Mouse (Mus musculus): ENCODE data around the gene Ifitm5. TPM values are rescaled to one million over a fixed set of nuclear protein-coding genes. Genes with fewer than 3 reads are reported as not detected.

Gene Ifitm5
- total and polyA plus RNA-seq, 3 experiments: 0.31 to 1.1 TPM; not detected in 1

GRCm38 (mm10) chr7:140961416-140961815 lies 11.3 kb upstream of the Ifitm5 start:
- DNase-seq (ENCODE audit: low read depth, low spot score): no peak
- Histone ChIP-seq H3K79me2 (ENCODE audit: control insufficient read depth, insufficient read depth, low read length, poor library complexity) (no peaks in the 10 kb centered on the region), H3K9ac (ENCODE audit: control insufficient read depth, low read depth, low read length, poor library complexity, severe bottlenecking) (no peak overlapping the region), H3K4me1 (ENCODE audit: control insufficient read depth in 1 of 2, insufficient read depth in 2 of 2, low read length in 2 of 2) (peaks cover 0 to 3% of the 10 kb centered on the region in 2 experiments; a peak in 1 of 4 replicates), H3K4me3 (ENCODE audit: control insufficient read depth in 1 of 2, insufficient read depth in 1 of 2, low read depth in 2 of 2, low read length in 2 of 2) (no peak overlapping the region), H3K36me3 (ENCODE audit: control insufficient read depth in 1 of 2, insufficient read depth in 2 of 2, low read length in 2 of 2) (no peaks in the 10 kb centered on the region), H3K27ac (ENCODE audit: control insufficient read depth, low read depth, low read length) (no peak overlapping the region), H3K9me3 (replicated peaks; ENCODE audit: insufficient read depth, low read length) (no peaks in the 10 kb centered on the region), H3K27me3 (ENCODE audit: control insufficient read depth in 1 of 2, insufficient read depth in 2 of 2, low read length in 2 of 2) (peaks cover 4 to 7% of the 10 kb centered on the region in 2 experiments)
- TF ChIP-seq MAZ (IDR thresholded peaks at IDR 0.05; ENCODE audit: low read depth, low read length): no peak
- no peak for TF ChIP-seq TCF12 (IDR thresholded peaks at IDR 0.05; ENCODE audit: low read depth, low read length)
- TF ChIP-seq MYC (IDR thresholded peaks at IDR 0.05; ENCODE audit: low read depth, low read length): no peak
- no peak for TF ChIP-seq NELFE (IDR thresholded peaks at IDR 0.05; ENCODE audit: low read depth, low read length)
- TF ChIP-seq GABPA (IDR thresholded peaks at IDR 0.05; ENCODE audit: low read depth, low read length): no peak
- no peak for TF ChIP-seq TBP (IDR thresholded peaks at IDR 0.05; ENCODE audit: low read depth, low read length)
- no peak for TF ChIP-seq USF1 (IDR thresholded peaks at IDR 0.05; ENCODE audit: low read depth, low read length)
- no peak for TF ChIP-seq ZKSCAN1 (IDR thresholded peaks at IDR 0.05; ENCODE audit: low read depth, low read length)
- no peak for TF ChIP-seq TAL1 (IDR thresholded peaks at IDR 0.05; ENCODE audit: low read length)
- no peak for TF ChIP-seq KAT2A (conservative IDR thresholded peaks at IDR 0.05; ENCODE audit: low read depth, low read length)
- TF ChIP-seq CHD2 (IDR thresholded peaks at IDR 0.05; ENCODE audit: low read length): no peak
- no peak for TF ChIP-seq EP300 (IDR thresholded peaks at IDR 0.05; ENCODE audit: low read depth in 1 of 2, low read length in 2 of 2)
- TF ChIP-seq RCOR1 (IDR thresholded peaks at IDR 0.05; ENCODE audit: low read depth, low read length): no peak
- no peak for TF ChIP-seq MYB (IDR thresholded peaks at IDR 0.05; ENCODE audit: low read depth, low read length)
- no peak for TF ChIP-seq POLR2AphosphoS2 (IDR thresholded peaks at IDR 0.05; ENCODE audit: low read length)
- TF ChIP-seq USF2 (IDR thresholded peaks at IDR 0.05; ENCODE audit: borderline replicate concordance in 1 of 2, insufficient read depth in 1 of 2, low read depth in 1 of 2, low read length in 2 of 2): no peak
- no peak for TF ChIP-seq HCFC1 (IDR thresholded peaks at IDR 0.05; ENCODE audit: low read depth, low read length)

DNA sequence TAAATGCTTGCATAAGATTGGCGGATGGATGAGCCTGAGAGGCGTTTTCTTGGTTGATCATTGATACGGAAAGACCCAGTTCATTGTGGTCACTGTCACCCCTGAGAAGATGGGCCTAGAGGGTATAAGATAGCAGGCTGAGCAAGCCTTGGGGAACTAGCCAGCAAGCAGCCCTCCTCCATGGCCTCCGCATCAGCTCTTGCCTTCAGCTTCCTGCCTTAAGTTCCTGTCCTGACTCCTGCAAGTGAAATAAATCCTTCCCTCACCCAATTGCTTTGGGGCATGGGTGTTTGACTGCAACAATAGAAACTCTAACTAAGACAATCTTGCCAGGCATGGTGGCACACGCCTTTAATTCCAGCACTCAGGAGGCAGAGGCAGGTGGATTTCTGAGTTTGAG lies 9.9 kb upstream of the Ifitm5 start:
- Histone ChIP-seq H3K36me3 (ENCODE audit: control insufficient read depth in 1 of 2, insufficient read depth in 2 of 2, low read length in 2 of 2) (no peaks in the 10 kb centered on the region), H3K9ac (ENCODE audit: control insufficient read depth, low read depth, low read length, poor library complexity, severe bottlenecking) (no peak overlapping the region), H3K27me3 (ENCODE audit: control insufficient read depth in 1 of 2, insufficient read depth in 2 of 2, low read length in 2 of 2) (peaks cover 3 to 6% of the 10 kb centered on the region in 2 experiments)

More for the DNA sequence above, 9.9 kb upstream of the Ifitm5 start:
- no peak for TF ChIP-seq TBP (IDR thresholded peaks at IDR 0.05; ENCODE audit: low read depth, low read length)
- TF ChIP-seq NELFE (IDR thresholded peaks at IDR 0.05; ENCODE audit: low read depth, low read length): no peak
- no peak for TF ChIP-seq POLR2AphosphoS2 (IDR thresholded peaks at IDR 0.05; ENCODE audit: low read length)
- TF ChIP-seq GATA1 (IDR thresholded peaks at IDR 0.05; ENCODE audit: low read depth, low read length): no peak
- TF ChIP-seq MEF2A (IDR thresholded peaks at IDR 0.05; ENCODE audit: extremely low read depth, insufficient replicate concordance, low read depth, low read length, poor library complexity, severe bottlenecking): no peak
- no peak for TF ChIP-seq ETS1 (IDR thresholded peaks at IDR 0.05; ENCODE audit: low read depth, low read length)
- TF ChIP-seq CHD2 (IDR thresholded peaks at IDR 0.05; ENCODE audit: low read length): no peak
- no peak for TF ChIP-seq MYB (IDR thresholded peaks at IDR 0.05; ENCODE audit: low read depth, low read length)
- no peak for TF ChIP-seq TAL1 (IDR thresholded peaks at IDR 0.05; ENCODE audit: low read length)
- TF ChIP-seq CHD1 (IDR thresholded peaks at IDR 0.05; ENCODE audit: low read depth, low read length): no peak
- TF ChIP-seq TCF12 (IDR thresholded peaks at IDR 0.05; ENCODE audit: low read depth, low read length): no peak
- no peak for TF ChIP-seq RAD21 (IDR thresholded peaks at IDR 0.05; ENCODE audit: low read depth, low read length)
- TF ChIP-seq USF2 (IDR thresholded peaks at IDR 0.05; ENCODE audit: borderline replicate concordance in 1 of 2, insufficient read depth in 1 of 2, low read depth in 1 of 2, low read length in 2 of 2): no peak
- no peak for TF ChIP-seq POLR2A (IDR thresholded peaks at IDR 0.05; ENCODE audit: control insufficient read depth in 1 of 2, insufficient read depth in 1 of 2, low read depth in 1 of 2, low read length in 2 of 2, poor library complexity in 1 of 2)
- TF ChIP-seq GABPA (IDR thresholded peaks at IDR 0.05; ENCODE audit: low read depth, low read length): no peak
- no peak for TF ChIP-seq CTCF (IDR thresholded peaks at IDR 0.05 in 2 of 3, conservative IDR thresholded peaks at IDR 0.05 in 1 of 3; ENCODE audit: control insufficient read depth in 1 of 3, insufficient read depth in 1 of 3, low read depth in 2 of 3, low read length in 3 of 3, poor library complexity in 1 of 3, severe bottlenecking in 1 of 3)
- no peak for TF ChIP-seq EP300 (IDR thresholded peaks at IDR 0.05; ENCODE audit: low read depth in 1 of 2, low read length in 2 of 2)
- no peak for TF ChIP-seq SMC3 (IDR thresholded peaks at IDR 0.05; ENCODE audit: low read depth, low read length)
- no peak for DNase-seq (ENCODE audit: low read depth, low spot score)
- H3K9me3 ChIP-seq (replicated peaks; ENCODE audit: insufficient read depth, low read length): no peaks in the 10 kb centered on the region
- peaks cover 6% of the 10 kb centered on the region for H3K79me2 ChIP-seq (ENCODE audit: control insufficient read depth, insufficient read depth, low read length, poor library complexity)
- H3K4me1 ChIP-seq (ENCODE audit: control insufficient read depth in 1 of 2, insufficient read depth in 2 of 2, low read length in 2 of 2): peaks cover 0 to 7% of the 10 kb centered on the region in 2 experiments; a peak in 1 of 4 replicates
- no peak overlapping the region for H3K27ac ChIP-seq (ENCODE audit: control insufficient read depth, low read depth, low read length)
- no peak overlapping the region for H3K4me3 ChIP-seq (ENCODE audit: control insufficient read depth in 1 of 2, insufficient read depth in 1 of 2, low read depth in 2 of 2, low read length in 2 of 2)
